Mouse (Mus musculus): ENCODE measurements at regions not wholly inside any gene's neighbourhood (a gene's known extent, or its start where the extent isn't known, plus 50 kb on each side); places are given as distances from the start of the nearest gene placed in this dataset.
A peak's percentile ranks its signal among the peaks of the same experiment; 100 is the strongest.

- DNase-seq (ENCODE audit: low spot score in 2 of 2) = no peak
Observed at GRCm38 (mm10) chr8:34496751-34497150, 385.2 kb upstream of the Gm10131 start.

DNA sequence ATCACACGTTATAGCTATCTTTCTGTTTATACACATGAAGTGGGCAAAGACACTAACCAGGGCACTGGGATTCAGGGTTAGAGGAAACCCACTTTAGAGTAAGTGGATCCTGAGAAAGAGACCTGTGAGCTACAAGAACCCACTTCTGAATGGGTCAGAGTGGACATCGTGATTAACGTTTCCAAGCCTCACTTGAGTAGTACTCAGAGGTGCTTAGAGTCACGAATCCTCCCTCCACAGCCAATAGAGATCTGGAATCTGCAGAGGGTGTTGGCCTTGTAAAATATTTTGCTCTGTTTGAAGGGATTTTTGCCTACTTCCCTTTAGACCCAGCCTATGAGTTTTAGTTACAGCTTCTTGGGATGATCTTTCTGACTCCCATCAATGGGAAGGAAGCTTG lies 384.4 kb upstream of the Gm10131 start:
- DNase-seq (ENCODE audit: low spot score in 2 of 2) = no peak

DNA sequence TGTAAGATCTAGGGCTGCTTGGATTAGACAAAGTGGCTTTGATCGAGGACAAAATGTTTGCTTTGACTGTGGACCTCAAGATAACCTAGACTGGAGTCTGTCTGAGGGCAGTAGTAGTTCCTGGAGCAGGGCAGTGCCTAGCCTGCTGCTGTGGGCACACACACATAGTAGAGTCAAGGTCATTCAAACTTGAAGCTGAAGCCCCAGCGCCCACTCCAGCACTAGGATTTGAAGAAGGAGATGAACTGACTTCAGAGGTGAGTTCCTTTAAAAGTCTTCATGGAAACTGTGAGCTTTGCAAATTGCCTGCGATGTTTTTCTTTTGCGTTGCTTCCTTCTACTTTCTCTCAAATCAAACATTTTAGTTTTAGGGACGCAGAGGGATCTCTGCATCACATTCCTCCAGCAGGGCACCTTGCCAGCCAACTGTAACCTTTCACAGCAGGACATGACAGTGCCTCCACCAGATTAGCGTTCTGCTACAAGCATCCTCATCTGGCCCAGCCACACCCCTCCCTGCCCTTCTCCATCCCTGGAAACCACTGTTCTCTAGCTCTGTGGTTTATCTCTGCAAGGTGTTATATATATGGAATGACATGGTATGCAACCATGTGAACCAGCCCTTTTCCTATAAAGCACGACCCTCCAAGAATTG lies 377.3 kb upstream of the Gm10131 start:
- DNase-seq (ENCODE audit: low spot score in 2 of 2) = no peak

DNA sequence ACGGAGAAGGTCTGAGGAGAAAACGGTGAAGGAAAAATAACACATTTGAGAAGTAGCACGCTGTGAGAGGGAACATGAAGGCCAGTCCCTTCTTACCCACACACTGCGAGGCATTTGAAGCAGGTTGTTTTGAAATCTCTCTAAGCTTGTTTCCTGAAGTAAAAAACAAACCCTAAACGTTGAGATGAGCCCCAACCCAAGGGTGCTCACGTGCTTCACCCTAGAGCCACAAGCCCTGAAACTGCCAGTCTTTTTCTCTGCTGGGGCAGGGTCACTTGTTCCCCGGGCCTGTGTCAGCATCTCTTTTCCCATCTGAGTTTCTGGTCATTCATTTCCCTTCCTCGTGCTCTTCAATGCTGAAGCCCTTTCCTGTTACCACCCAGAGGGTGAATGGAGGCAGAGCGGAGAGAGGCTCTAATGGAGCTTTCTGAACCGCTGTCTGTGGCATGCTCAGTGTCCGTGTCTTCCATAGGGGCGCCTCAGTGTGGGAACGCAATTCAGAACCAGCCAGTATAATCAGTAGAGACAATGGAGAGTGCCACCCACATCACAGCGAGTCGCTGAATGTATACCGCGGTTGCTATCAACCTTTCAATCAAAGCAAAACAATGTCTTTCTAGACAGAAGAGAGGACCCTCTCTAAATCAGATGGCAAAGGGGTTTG lies 375.0 kb upstream of the Gm10131 start:
- no peak for DNase-seq (ENCODE audit: low spot score in 2 of 2)

- DNase-seq (ENCODE audit: low spot score in 2 of 2) = no peak
Observed at GRCm38 (mm10) chr8:34485905-34486304, 374.4 kb upstream of the Gm10131 start.

GRCm38 (mm10) chr8:34485346-34485745 lies 373.8 kb upstream of the Gm10131 start:
- DNase-seq (ENCODE audit: low spot score in 2 of 2) = no peak

- DNase-seq (ENCODE audit: low spot score in 2 of 2) = no peak
Observed at GRCm38 (mm10) chr8:34484551-34485335, 373.2 kb upstream of the Gm10131 start.

DNA sequence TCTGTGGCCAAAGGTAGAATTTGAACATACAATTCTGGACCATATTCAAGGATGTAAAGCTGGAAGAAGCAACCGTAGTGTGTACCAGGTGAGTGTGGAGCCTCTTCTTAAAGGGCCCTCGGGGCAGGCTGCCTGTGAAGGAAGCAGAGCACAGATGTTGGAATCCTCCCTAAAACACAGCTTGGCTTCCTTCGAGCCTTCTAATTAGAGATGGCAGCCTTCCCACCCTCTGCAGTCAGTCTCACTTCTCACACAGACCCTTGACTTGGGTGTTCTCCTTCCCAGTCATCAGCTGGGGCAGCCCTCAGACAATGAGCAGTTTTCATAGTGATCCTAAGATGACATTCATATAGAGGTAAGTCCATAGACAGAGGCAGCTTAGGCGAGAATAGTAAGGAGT lies 371.7 kb upstream of the Gm10131 start:
- no peak for DNase-seq (ENCODE audit: low spot score in 2 of 2)

DNA sequence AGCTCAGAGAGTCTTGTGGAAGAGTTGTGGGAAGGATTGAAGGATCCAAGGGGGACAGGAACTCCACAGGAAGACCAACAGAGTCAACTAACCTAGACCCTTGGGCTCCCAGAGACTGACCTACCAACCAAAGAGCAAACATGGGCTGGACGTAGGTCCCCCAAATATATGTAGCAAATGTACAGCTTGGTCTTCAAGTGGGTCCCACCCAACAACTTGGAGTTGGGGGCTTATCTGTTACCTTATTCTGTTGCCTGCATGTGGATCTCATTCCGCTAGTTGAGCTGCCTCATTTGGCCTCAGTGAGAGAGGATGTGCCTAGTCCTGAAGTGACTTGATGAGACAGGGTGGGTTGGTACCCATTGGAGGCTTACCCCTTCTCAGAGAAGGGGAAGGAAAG lies 371.1 kb upstream of the Gm10131 start:
- no peak for DNase-seq (ENCODE audit: low spot score in 2 of 2)

GRCm38 (mm10) chr8:34480496-34480895 lies 369.0 kb upstream of the Gm10131 start:
- DNase-seq (ENCODE audit: low spot score in 2 of 2) = no peak

GRCm38 (mm10) chr8:34478891-34479290 lies 367.4 kb upstream of the Gm10131 start:
- peak; percentile 41 to 72 for DNase-seq (ENCODE audit: low spot score in 2 of 2)

DNA sequence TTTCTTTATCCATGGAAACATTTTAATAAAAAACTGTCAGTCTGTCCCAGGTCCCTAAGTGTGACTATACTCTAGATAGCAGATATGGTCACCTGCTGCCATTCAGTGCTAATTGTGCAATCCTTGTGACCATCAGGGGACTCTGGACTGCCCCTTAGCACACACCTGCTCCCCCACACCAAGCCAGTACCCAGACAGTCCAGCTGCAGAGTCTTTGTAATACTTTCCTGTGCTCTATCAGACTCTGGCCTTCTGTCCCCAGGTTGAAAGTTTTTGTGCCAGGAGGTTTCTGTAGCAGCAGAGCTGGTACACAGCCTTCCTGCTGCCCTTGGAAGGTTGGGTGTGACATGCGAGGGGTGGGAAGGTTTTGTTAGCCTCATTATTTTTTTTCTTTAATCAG lies 366.9 kb upstream of the Gm10131 start:
- DNase-seq (ENCODE audit: low spot score in 2 of 2) = no peak

DNA sequence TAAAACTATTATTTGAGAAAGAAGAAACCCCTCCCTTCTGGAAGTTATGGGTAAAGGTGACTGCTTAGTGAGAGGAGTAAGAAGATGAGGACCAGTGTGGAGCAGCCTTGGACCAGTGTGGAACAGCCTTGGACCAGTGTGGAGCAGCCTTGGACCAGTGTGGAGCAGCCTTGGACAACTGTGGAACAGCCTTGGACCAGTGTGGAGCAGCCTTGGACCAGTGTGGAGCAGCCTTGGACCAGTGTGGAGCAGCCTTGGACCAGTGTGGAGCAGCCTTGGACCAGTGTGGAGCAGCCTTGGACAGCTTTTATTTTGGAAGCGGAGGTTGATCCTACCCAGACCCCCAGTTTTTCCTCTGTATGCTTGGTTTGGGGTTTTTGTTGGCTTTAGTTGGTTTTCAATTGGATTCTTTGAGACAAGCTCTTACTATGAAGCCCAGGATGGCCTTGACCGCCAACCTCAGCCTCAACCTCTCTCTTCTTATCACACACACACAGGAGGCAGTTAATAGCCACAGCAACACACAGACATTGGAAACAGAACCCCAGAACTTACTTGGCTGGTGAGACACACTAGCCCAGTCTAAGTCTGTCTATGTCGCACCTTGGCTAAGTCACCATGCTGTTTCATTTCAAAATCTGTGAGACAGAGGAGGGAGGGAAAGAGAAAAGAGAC lies 364.7 kb upstream of the Gm10131 start:
- no peak for DNase-seq (ENCODE audit: low spot score in 2 of 2)

- no peak for DNase-seq (ENCODE audit: low spot score in 2 of 2)
Observed at GRCm38 (mm10) chr8:34474593-34474992, 363.1 kb upstream of the Gm10131 start.

DNA sequence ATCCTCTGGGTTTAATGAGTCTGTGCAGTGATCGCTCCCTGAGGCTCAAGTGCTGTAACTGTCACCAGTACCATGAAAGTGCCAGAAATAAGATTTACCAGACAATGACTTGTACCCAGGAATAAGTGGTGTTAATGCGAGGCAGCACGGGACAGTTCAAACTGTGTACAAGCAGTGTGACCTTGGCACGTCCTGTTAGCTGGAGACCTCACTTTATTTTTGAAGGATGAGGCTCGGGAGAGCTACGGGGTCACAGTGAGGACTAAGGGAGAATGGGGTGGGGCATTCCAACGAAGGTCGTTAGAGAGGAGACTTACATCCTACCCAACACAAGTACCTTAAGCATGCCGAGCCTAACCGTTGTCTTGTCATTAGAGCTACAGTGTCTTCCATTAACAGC lies 362.2 kb upstream of the Gm10131 start:
- no peak for DNase-seq (ENCODE audit: low spot score in 2 of 2)

GRCm38 (mm10) chr8:34473301-34473700 lies 361.8 kb upstream of the Gm10131 start:
- DNase-seq (ENCODE audit: low spot score in 2 of 2) = no peak

- no peak for DNase-seq (ENCODE audit: low spot score in 2 of 2)
Observed at GRCm38 (mm10) chr8:34472846-34473245, 361.3 kb upstream of the Gm10131 start.

DNA sequence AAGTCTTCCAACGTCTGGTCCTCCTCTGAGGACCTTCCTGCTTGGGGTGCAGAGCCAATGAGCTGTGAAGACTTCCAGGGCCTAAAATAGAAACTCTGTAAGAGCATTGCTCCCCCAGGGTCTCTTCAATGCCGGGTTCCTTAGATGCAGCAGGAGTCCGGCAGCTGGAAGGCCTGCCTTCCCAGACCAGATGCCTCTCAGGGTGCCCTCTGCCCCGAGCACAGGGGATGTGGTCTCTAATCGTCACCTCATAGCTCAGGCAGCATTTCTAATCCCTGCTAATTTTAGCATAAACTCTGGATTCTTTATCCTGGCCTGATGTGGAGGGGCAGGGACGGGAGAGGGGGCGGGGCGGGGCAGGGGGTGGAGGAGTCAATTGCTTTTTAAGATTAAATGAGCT lies 360.9 kb upstream of the Gm10131 start:
- DNase-seq (ENCODE audit: low spot score in 2 of 2) = no peak

DNA sequence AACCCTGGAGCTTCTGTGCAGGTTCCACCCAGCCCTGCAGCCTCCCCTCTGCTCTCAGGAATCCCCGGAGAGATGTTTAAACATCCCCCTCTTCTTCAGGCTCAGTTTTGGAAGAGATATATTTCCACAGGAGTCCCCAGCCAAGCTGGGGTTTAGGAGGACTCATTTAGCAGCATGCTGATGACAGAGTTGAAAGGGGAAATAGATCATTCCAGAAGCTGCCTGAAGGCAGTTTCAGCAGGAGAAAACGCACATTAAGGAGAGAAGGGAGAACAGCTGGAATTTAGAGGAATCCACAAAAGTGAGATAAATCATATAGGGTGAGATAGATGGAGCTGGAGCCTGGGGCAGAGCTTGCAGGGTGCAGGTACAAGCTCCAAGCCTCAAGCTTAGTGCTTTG lies 357.6 kb upstream of the Gm10131 start:
- no peak for DNase-seq (ENCODE audit: low spot score in 2 of 2)

DNA sequence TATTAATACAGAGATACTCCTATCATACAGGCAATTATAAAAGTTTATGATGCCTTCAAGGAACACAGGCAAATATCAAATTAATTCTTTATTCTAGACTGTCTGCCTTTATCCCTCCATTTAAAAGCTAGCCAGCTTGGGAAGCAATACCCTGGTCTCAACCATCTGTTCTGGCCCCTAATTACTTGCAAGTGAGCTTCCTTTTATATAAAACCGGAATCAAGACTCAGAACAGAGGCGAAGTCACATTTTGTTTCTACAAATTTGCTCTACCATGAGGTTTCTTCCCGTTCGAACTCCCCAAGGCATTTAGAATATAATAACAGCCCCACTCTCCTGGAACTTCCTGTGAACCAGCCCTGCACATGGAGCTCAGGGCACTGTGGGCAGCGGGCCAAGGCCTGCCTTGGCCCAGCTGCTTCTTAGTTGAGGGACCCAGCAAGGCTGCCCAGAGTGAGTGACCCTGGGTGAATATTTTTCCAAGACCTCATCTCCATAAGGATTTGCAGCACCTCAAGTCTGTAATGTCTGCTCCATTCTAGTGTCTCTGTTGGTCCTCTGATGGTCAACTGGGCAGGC lies 355.3 kb upstream of the Gm10131 start:
- no peak for DNase-seq (ENCODE audit: low spot score in 2 of 2)

- DNase-seq (ENCODE audit: low spot score in 2 of 2) = no peak
Observed at GRCm38 (mm10) chr8:34465398-34465797, 353.9 kb upstream of the Gm10131 start.

DNA sequence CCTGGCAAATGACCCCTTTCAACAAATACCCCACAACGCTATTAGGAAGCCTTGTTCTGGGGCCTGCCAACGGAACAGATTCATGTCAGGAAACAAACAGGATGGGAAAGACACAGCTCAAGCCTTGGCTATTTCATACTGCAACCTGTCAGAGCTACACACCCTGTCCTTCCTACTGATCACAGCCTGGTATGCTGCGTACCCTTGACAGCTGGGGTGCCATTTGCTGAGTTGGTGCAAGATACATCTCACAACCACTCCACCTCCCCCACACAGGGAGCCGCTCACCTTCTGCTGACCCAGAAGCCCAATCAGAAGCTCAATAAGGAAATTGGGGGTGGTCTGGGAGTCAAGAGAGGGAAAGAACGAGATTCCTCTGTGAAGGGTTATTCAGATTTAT lies 350.7 kb upstream of the Gm10131 start:
- DNase-seq (ENCODE audit: low spot score in 2 of 2) = no peak

Data from gastrocnemius, adult 8-10 months (tissue).